Mouse (Mus musculus) monocyte, adult 2 months (primary cell): ENCODE data around the gene Btbd35f20.
"Not testable (repeated sequence)": the region's sequence is repeated elsewhere in the genome, so short reads cannot be mapped to it uniquely, and the experiment has no call there.

ENCODE experiments used
- DNase-seq, 2 experiments: peaks; one replicate each; pipeline ENCODE4 v3.0.0; 2022; ENCODE audit warnings: low spot score in 2 of 2, low read depth in 1 of 2

Btbd35f20 gene

DNA sequence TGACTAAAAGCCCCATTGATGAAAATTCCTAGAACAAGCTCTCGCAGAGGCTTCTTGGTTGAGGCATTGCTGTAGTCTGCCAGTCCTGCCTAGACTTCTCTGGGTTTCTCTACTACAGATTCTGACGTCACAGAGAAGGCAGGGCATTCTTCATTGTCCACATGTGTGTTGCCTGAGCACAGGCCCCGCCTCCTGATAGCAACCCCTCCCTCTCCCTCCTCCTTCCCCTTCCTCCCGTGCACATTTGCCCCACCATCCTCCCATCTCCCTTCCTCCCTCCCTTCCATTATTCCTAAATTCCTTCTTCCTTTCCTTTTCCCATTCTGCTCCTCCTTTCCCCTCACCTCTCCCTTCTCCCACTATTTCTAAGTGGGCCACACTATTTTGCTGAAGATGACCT lies at the start of gene Btbd35f20:
Btbd35f20 (minus strand) TSS at position 101 of the 400 bp plus-strand sequence.
- not testable (repeated sequence) for DNase-seq
